ENCODE assay signal across 8 mouse cellular contexts in the genomic region with DNA sequence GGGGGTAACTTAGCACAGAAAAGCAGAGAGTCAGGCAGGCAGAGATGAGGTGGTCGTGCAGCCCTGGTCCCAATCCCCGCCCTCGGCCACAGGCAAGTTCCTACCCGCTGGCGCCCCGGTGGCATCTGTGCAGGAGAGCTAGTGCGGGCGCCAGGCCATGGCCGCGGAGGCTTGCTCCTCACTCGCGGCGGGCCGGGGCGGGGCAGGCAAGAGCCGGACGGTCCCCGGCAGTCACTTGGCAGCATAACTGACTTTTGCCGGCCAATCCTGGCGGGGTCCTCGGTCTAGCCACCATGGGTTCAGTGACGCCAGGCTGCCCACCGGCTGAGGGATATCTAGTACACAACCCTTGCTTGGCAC. TPM values are rescaled to one million over a fixed set of nuclear protein-coding genes. Genes with fewer than 3 reads are reported as not detected.
A peak's percentile ranks its signal among the peaks of the same experiment; 100 is the strongest.
DNase-seq lines count a peak whose midpoint lies in the region; ATAC-seq lines count a peak whose summit lies in the region.

No protein-coding gene starts in this region.

- WGBS in intestine, embryonic 14.5 days, result 1% methylated on average over 23 of the region's 23 CpGs
- 1% methylated on average over 23 of the region's 23 CpGs for WGBS in liver, embryonic 15.5 days (ENCODE audit: insufficient replicate concordance)

- H3K27ac ChIP-seq in intestine, embryonic 14.5 days (ENCODE audit: low read depth), result peak overlapping the region; percentile 69; the same call in 1 of the 2 replicates
- peak overlapping the region; percentile 55; the same call in 1 of the 2 replicates for H3K27ac ChIP-seq in liver, embryonic 15.5 days (replicated peaks)

- peak overlapping the region; percentile 89 for H3K4me2 ChIP-seq in intestine, embryonic 14.5 days (ENCODE audit: low read length)
- peak overlapping the region; percentile 96 for H3K4me2 ChIP-seq in liver, embryonic 15.5 days

- peak overlapping the region; percentile 65 for H3K4me3 ChIP-seq in intestine, embryonic 14.5 days (ENCODE audit: low read depth, low read length)
- H3K4me3 ChIP-seq in liver, embryonic 15.5 days (replicated peaks), result peak overlapping the region; percentile 70

- H3K4me1 ChIP-seq in intestine, embryonic 14.5 days (replicated peaks; ENCODE audit: control insufficient read depth, insufficient read depth, low read length), result peaks cover 17% of the 10 kb centered on the region
- peaks cover 28% of the 10 kb centered on the region for H3K4me1 ChIP-seq in liver, embryonic 15.5 days (replicated peaks)

- peaks cover 5% of the 10 kb centered on the region; the same call in 1 of the 2 replicates for H3K27me3 ChIP-seq in intestine, embryonic 14.5 days (replicated peaks; ENCODE audit: control insufficient read depth, insufficient read depth, low read length)
- peaks cover 34% of the 10 kb centered on the region for H3K27me3 ChIP-seq in liver, embryonic 15.5 days

- H3K9ac ChIP-seq in intestine, embryonic 14.5 days (ENCODE audit: low read length), result peak overlapping the region; percentile 74
- peak overlapping the region; percentile 65 for H3K9ac ChIP-seq in liver, embryonic 15.5 days

- DNase-seq in 3T3-L1 (ENCODE audit: low read depth, low spot score) (peak; percentile 55), MN1 (ENCODE audit: low spot score) (peak; percentile 65)
- DNase-seq in cerebellum, adult 8-10 months, result peak; percentile 83
- peak; percentile 58 to 74 for DNase-seq in gastrocnemius, adult 8-10 months (ENCODE audit: low spot score in 2 of 2)
- DNase-seq in intestine, embryonic 14.5 days (ENCODE audit: low spot score), result no peak
- peak; percentile 47 to 50 for DNase-seq in natural killer cell, adult 2 months (ENCODE audit: low spot score in 2 of 2)
- DNase-seq in T-cell, adult 2 months (ENCODE audit: low spot score), result no peak

- H3K36me3 ChIP-seq in intestine, embryonic 14.5 days (ENCODE audit: control insufficient read depth, insufficient read depth, low read length), result peaks cover 25% of the 10 kb centered on the region
- H3K36me3 ChIP-seq in liver, embryonic 15.5 days (replicated peaks), result peaks cover 44% of the 10 kb centered on the region

- no peaks in the 10 kb centered on the region for H3K9me3 ChIP-seq in intestine, embryonic 14.5 days (ENCODE audit: control insufficient read depth, low read length)
- H3K9me3 ChIP-seq in liver, embryonic 15.5 days (replicated peaks), result no peaks in the 10 kb centered on the region

- peak; percentile 41 for ATAC-seq in intestine, embryonic 14.5 days (replicated peaks; ENCODE audit: low FRiP score, low TSS enrichment, low read depth)
- peak; percentile 68 for ATAC-seq in liver, embryonic 15.5 days (ENCODE audit: insufficient read depth)

RNA-seq across cellular contexts. Expression of a gene that starts 24.1 kb away (rescaled TPM):
- total RNA-seq in gastrocnemius, adult 8-10 months (2022), result 1 to 10 TPM in 1 of 4 experiments, under 1 TPM in 3; 0.53 to 2.1 (median 0.78) TPM
- polyA plus RNA-seq in intestine, embryonic 14.5 days (2014; fragmentation: Nextera tagmentation; extraction: Ambion mirVana), result 11.8 and 13.0 TPM in 2 replicates
- 1.9 and 2.0 TPM in 2 replicates for polyA plus RNA-seq in liver, embryonic 15.5 days (2015; fragmentation: Nextera tagmentation; extraction: Ambion mirVana)

Comparison
In these comparisons a context has a peak if more than half of its experiments do, and no peak if none do; other contexts are left out.
1. DNase-seq: peak in 3T3-L1 (single experiment), MN1 (single experiment), cerebellum, adult 8-10 months (single experiment), gastrocnemius, adult 8-10 months (2 of 2) and natural killer cell, adult 2 months (2 of 2); none in intestine, embryonic 14.5 days (single experiment) and T-cell, adult 2 months (single experiment).